Mouse (Mus musculus): Measurements from ENCODE around the gene Slco2a1.

The Slco2a1 gene

GRCm38 (mm10) chr9:102988462-102988861 is at the start of gene Slco2a1:
Gene Slco2a1, plus strand, starts transcription at chr9:102988712.
- DNase-seq, result no peak

- DNase-seq, result no peak
Observed at GRCm38 (mm10) chr9:102942221-102942620, 46.3 kb upstream of the Slco2a1 start.

- DNase-seq, result no peak
Observed at GRCm38 (mm10) chr9:102944891-102945290, 43.6 kb upstream of the Slco2a1 start.

- DNase-seq, result no peak
Observed at GRCm38 (mm10) chr9:102946469-102947015, 42.0 kb upstream of the Slco2a1 start.

- no peak for DNase-seq
Observed at GRCm38 (mm10) chr9:102948706-102949105, 39.8 kb upstream of the Slco2a1 start.

- DNase-seq, result no peak
Observed at GRCm38 (mm10) chr9:102951091-102951994, 37.2 kb upstream of the Slco2a1 start.

GRCm38 (mm10) chr9:102955866-102956265 is 32.6 kb upstream of the Slco2a1 start:
- no peak for DNase-seq

GRCm38 (mm10) chr9:102958703-102959102 is 29.8 kb upstream of the Slco2a1 start:
- no peak for DNase-seq

- DNase-seq, result no peak
Observed at GRCm38 (mm10) chr9:102961356-102962092, 27.0 kb upstream of the Slco2a1 start.

- no peak for DNase-seq
Observed at GRCm38 (mm10) chr9:102962093-102962788, 26.3 kb upstream of the Slco2a1 start.

- DNase-seq, result no peak
Observed at GRCm38 (mm10) chr9:102963321-102963720, 25.2 kb upstream of the Slco2a1 start.

- DNase-seq, result no peak
Observed at GRCm38 (mm10) chr9:102964644-102965043, 23.9 kb upstream of the Slco2a1 start.

- no peak for DNase-seq
Observed at GRCm38 (mm10) chr9:102972393-102973050, 16.0 kb upstream of the Slco2a1 start.

GRCm38 (mm10) chr9:102975887-102976286 is 12.6 kb upstream of the Slco2a1 start:
- DNase-seq, result no peak

GRCm38 (mm10) chr9:102977090-102977489 is 11.4 kb upstream of the Slco2a1 start:
- DNase-seq, result no peak

GRCm38 (mm10) chr9:102977791-102978492 is 10.6 kb upstream of the Slco2a1 start:
- no peak for DNase-seq

GRCm38 (mm10) chr9:102979011-102979700 is 9.4 kb upstream of the Slco2a1 start:
- DNase-seq, result peak; percentile 19

- no peak for DNase-seq
Observed at GRCm38 (mm10) chr9:102979956-102980355, 8.6 kb upstream of the Slco2a1 start.

GRCm38 (mm10) chr9:102980420-102980819 is 8.1 kb upstream of the Slco2a1 start:
- DNase-seq, result no peak

- no peak for DNase-seq
Observed at GRCm38 (mm10) chr9:102981791-102982190, 6.7 kb upstream of the Slco2a1 start.

GRCm38 (mm10) chr9:102982376-102982775 is 6.1 kb upstream of the Slco2a1 start:
- DNase-seq, result no peak

Measured in cerebellum, adult 11-12 months (tissue).